Mouse (Mus musculus) neural tube, embryonic 13.5 days (tissue): Measurements from ENCODE around the gene Aspn. TPM values are rescaled to one million over a fixed set of nuclear protein-coding genes. Genes with fewer than 3 reads are reported as not detected.

Experiments
- ATAC-seq: fragments of 200-750 bp; cut with Nextera tagmentation; 2 replicates; pipeline ENCODE4 v1.8.0; 2017; ENCODE audit warnings: low read depth, mild to moderate bottlenecking, moderate TSS enrichment, moderate library complexity
- H3K27ac ChIP-seq: fragments of 300-500 bp; sonication (generic); replicated peaks from 2 replicates; pipeline ENCODE4 v1.5.1; 2015; ENCODE audit warnings: moderate library complexity, mild to moderate bottlenecking, inconsistent platforms
- H3K27me3 ChIP-seq: fragments of 300-500 bp; sonication (generic); 2 replicates; pipeline ENCODE4 v1.6.1; 2015; ENCODE audit warnings: mild to moderate bottlenecking, inconsistent platforms
- H3K36me3 ChIP-seq: fragments of 300-500 bp; sonication (generic); 2 replicates; pipeline ENCODE4 v1.6.1; 2015; ENCODE audit warnings: mild to moderate bottlenecking, inconsistent platforms
- H3K4me1 ChIP-seq: fragments of 300-500 bp; sonication (generic); replicated peaks from 2 replicates; pipeline ENCODE4 v1.6.1; 2015; ENCODE audit warnings: inconsistent platforms
- H3K4me2 ChIP-seq: fragments of 300-500 bp; sonication (generic); 2 replicates; pipeline ENCODE4 v1.6.1; 2015; ENCODE audit warnings: inconsistent platforms, mild to moderate bottlenecking, moderate library complexity
- H3K4me3 ChIP-seq: fragments of 300-500 bp; sonication (generic); 2 replicates; pipeline ENCODE4 v1.5.1; 2015; ENCODE audit warnings: mild to moderate bottlenecking, inconsistent platforms
- H3K9ac ChIP-seq: fragments of 300-500 bp; sonication (generic); 2 replicates; pipeline ENCODE4 v1.6.1; 2015; ENCODE audit warnings: moderate library complexity, mild to moderate bottlenecking, inconsistent platforms
- H3K9me3 ChIP-seq: fragments of 300-500 bp; sonication (generic); 2 replicates; pipeline ENCODE4 v1.6.1; 2016; ENCODE audit warnings: inconsistent platforms
- WGBS: fragments of 180-500 bp; shearing (Covaris S2); methylation state at CpG from one replicate; pipeline ENCODE4 v1.1.7; 2015; 5-methylcytosine and 5-hydroxymethylcytosine counted together
- polyA plus RNA-seq: library from polyadenylated mRNA; unstranded; fragments of >200 nt; fragmentation: Nextera tagmentation; extraction: Ambion mirVana; gene quantifications from 2 replicates; pipeline ENCODE4 v1.2.1, GENCODE M21; 2015

Aspn gene
- polyA plus RNA-seq, 1 experiment from 2014 or later = 2.2 TPM

DNA sequence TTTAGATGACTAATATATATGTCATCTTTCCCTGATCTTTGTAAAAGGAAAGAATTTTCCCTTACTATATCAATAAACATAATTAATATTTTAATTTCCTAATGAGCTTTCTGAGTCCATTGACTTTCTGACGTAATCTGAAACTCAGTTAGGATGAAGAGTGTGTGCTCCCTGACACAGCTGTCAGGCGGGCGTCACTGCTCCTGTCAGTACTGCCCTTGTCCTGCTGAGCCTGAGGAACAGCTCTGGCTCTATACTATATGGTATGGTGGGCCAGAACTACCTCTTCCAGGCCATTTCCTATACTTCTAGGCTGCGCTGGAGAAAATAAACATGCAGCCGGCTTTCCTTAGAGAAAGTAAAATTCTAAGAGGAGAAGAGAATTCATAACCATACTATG, 10.3 kb downstream of the Aspn start:
- H3K36me3 ChIP-seq = no peaks in the 10 kb centered on the region
- no peak overlapping the region for H3K9ac ChIP-seq
- H3K4me3 ChIP-seq = no peak overlapping the region
- H3K27ac ChIP-seq = no peak overlapping the region
- H3K4me1 ChIP-seq = no peaks in the 10 kb centered on the region
- H3K9me3 ChIP-seq = no peaks in the 10 kb centered on the region
- 84% methylated on average over 5 of the region's 5 CpGs for WGBS
- no peak for ATAC-seq
- no peaks in the 10 kb centered on the region for H3K27me3 ChIP-seq
- no peak overlapping the region for H3K4me2 ChIP-seq

DNA sequence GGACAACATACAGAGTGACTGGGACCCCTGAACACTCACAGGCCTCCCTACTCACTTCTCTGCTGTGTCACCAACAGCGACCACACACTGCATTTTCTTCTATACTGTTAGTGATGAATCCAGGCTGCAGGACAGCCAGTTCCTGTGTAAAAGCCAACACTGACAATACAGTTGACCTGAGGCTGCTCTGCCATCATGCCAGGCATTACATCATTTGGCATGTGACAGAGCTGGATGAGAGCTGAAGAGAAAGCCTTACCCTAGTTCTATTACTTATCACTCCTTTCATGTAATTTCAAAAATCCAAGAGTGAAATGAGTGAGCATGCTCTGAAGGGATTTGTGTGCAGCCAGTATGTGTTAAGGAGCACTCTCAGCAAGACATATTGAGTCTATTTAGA, 12.0 kb downstream of the Aspn start:
- no peak overlapping the region for H3K4me3 ChIP-seq
- H3K9ac ChIP-seq = no peak overlapping the region
- no peak overlapping the region for H3K4me2 ChIP-seq
- H3K4me1 ChIP-seq = no peaks in the 10 kb centered on the region
- no peaks in the 10 kb centered on the region for H3K36me3 ChIP-seq
- no peak for ATAC-seq
- 94% methylated on average over 1 of the region's 1 CpGs for WGBS
- H3K9me3 ChIP-seq = no peaks in the 10 kb centered on the region
- H3K27ac ChIP-seq = no peak overlapping the region
- no peaks in the 10 kb centered on the region for H3K27me3 ChIP-seq

DNA sequence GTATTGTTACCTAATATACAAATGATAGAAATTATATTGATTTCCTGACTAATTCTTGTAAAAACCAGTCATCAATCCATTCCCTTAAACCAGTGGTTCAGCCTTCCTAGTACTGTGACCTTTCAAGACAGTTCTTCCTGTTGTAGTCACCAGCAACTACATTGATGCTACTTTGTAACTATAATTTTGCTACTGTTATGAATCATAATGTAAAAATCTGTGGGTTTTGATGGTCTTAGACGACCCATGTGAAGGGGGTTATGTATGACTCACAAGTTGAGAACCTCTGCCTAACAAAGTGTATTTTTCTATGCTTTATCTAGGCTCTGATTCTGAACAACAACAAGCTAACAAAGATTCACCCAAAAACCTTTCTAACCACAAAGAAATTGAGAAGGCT, 12.7 kb downstream of the Aspn start:
- Histone ChIP-seq H3K4me3 (no peak overlapping the region), H3K9ac (no peak overlapping the region), H3K9me3 (no peaks in the 10 kb centered on the region), H3K27ac (no peak overlapping the region), H3K27me3 (no peaks in the 10 kb centered on the region), H3K36me3 (no peaks in the 10 kb centered on the region), H3K4me1 (no peaks in the 10 kb centered on the region), H3K4me2 (no peak overlapping the region)
- ATAC-seq = no peak
- WGBS = 79% methylated on average over 1 of the region's 1 CpGs

DNA sequence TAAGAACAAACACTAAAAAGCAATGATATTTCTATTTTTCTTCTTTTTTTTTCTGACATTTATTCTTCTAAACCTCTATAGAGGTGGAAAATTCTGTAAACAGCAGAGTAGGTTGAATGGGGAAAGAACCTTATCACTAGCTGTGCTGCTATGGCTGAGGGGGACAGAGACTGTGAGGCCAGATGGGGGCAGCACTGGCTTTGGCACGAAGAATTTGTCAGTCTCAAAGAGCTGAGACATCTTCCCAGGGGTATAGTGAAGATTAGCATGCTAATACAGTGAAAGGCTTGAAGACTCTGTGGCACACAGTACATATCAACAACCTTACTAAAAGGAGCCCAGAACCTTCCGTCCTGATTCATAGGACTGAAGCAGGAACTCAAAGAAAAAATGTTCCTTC, 14.9 kb downstream of the Aspn start:
- Histone ChIP-seq H3K9ac (no peak overlapping the region), H3K27me3 (no peaks in the 10 kb centered on the region), H3K9me3 (no peaks in the 10 kb centered on the region), H3K27ac (no peak overlapping the region), H3K4me1 (no peaks in the 10 kb centered on the region), H3K36me3 (no peaks in the 10 kb centered on the region), H3K4me2 (no peak overlapping the region), H3K4me3 (no peak overlapping the region)
- 47% methylated on average over 2 of the region's 2 CpGs for whole genome bisulfite sequencing
- ATAC-seq = no peak

DNA sequence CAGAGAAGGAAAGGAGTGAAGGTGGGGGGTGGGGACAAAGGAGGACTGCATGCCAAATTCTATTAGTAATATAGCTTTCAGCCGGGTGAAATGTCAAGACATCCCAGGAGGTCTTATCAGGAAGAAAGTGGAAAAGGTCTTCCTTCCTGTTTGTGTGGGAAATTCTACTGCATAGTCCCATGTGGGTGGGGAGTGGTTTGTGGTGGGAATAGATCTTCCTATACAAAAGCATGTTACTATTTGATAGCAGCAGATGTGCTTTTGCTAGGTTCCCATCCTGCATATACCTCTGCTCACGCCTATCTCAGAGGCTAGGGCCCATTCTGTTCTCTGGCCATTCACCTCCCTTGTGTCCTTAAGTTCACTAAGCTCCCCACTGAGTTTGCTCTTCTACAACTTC, 16.6 kb downstream of the Aspn start:
- Histone ChIP-seq H3K4me1 (no peaks in the 10 kb centered on the region), H3K4me3 (no peak overlapping the region), H3K36me3 (no peaks in the 10 kb centered on the region), H3K4me2 (no peak overlapping the region), H3K9me3 (no peaks in the 10 kb centered on the region), H3K27ac (no peak overlapping the region), H3K9ac (no peak overlapping the region), H3K27me3 (no peaks in the 10 kb centered on the region)
- WGBS = 73% methylated on average over 2 of the region's 2 CpGs
- ATAC-seq = no peak

DNA sequence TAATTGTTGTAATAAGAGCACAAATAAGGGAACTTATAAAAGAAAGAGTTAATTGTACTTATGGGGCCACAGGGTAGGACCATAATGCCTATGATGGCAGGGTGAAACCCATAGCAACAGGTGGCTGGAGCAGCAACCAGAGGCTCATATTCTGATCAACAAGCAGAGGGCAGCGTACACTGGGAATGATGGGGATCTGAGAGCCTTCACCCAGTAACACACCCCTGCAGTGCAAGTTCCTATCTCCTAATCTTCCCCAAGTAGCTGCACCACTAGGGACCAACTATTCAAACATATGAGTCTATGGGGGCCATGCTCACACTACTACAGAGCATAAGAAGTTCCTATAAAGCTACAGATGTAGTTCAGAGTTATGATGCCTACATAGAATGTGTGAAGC, 20.1 kb downstream of the Aspn start:
- WGBS = 82% methylated on average over 1 of the region's 1 CpGs
- H3K9me3 ChIP-seq = no peaks in the 10 kb centered on the region
- H3K4me3 ChIP-seq = no peak overlapping the region
- H3K36me3 ChIP-seq = no peaks in the 10 kb centered on the region
- ATAC-seq = no peak
- no peak overlapping the region for H3K4me2 ChIP-seq
- no peaks in the 10 kb centered on the region for H3K4me1 ChIP-seq
- no peak overlapping the region for H3K27ac ChIP-seq
- no peaks in the 10 kb centered on the region for H3K27me3 ChIP-seq
- no peak overlapping the region for H3K9ac ChIP-seq

DNA sequence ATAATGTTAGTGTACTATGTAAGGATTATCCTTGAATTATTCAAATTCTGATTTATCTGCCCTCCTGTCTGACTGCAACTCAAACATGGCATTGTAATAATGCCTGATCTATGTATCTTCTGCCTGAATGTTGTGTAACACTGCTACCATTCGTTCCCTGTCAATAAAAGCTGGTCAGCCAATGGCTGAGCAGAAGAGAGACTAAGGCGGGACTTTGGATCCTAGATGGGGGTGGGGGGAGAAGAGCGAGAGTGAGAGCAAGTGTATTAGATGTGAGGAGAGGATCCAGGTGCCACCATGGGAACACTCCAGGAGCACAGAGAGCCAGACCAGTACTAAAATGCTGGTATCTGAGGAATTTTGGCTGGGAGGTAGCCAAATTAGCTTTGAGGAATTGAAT, 26.1 kb downstream of the Aspn start:
- Histone ChIP-seq H3K36me3 (no peaks in the 10 kb centered on the region), H3K4me1 (no peaks in the 10 kb centered on the region), H3K9ac (no peak overlapping the region), H3K4me3 (no peak overlapping the region), H3K27me3 (no peaks in the 10 kb centered on the region), H3K9me3 (no peaks in the 10 kb centered on the region), H3K27ac (no peak overlapping the region), H3K4me2 (no peak overlapping the region)
- ATAC-seq = no peak
- WGBS = 70% methylated on average over 3 of the region's 3 CpGs

DNA sequence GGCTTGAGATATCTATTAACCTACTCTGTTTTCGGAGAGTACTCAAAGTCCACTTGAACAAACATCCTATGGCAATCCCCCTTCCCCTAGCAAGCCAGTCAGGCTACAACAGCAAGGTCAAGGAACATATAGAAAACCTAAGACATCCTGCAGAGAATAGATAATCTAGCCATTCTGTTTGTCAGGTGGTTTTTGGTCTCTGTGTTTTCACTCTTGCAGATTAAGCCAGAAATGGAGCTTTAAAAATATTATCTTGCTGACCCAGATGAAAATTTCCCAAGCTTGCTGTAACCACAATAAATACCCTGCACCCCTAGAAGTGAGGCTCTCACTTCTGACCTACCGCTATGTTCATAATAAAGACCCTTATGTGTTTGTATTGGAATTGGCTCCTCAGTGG, 27.2 kb downstream of the Aspn start:
- no peak overlapping the region for H3K9ac ChIP-seq
- ATAC-seq = no peak

DNA sequence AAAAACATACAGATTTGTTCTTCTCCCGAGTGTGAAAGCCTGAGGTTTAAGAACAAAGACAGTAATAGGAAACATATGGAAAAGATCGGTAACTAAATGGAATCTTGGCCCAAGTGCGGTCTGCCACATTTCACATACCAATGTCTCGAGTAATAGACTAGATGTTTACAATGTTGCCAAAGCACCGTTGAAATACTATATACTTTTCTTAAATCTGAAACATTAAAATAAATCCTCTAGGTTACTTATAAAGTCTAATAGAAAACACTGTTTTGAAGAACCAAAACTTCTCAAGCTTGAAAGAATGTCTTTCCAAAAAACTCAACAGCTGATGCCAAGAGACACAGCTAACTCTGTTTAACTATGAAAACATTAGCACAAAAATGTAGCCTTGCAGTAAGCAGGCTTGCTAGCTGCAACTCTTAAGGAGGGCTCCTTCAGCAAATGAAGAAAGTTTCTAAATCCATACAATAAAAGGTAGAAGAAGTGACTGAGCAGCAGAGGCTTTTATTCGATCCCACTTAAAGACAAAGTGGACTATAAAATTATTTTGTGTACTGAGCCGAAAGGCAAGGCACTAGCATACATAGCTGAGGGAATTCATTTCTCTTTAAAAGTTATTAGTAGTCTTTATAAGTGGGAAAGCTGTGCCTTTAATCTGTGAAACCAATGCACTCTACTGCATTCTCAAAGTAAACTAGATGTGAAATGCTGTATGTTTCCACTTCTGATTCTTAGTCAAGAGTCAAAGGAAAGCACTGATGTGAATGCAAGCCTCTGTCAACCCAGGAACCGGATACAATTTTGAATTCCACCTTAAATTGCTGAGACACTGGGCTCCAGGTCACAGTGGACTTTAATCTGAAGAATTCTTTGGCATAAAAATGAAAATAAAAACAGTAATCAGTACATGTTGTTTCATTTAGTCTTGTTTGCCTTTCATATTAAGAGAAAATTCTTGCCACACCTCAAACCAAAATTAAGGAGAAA, 37.6 kb downstream of the Aspn start, which contains the start of gene Omd:
Gene Omd, plus strand, starts transcription at position 922 of the 990 bp plus-strand sequence.
- no peaks in the 10 kb centered on the region for H3K9me3 ChIP-seq
- no peaks in the 10 kb centered on the region for H3K4me1 ChIP-seq
- 85% methylated on average over 8 of the region's 8 CpGs for WGBS
- no peak within 1 kb of the TSS for H3K4me2 ChIP-seq
- H3K9ac ChIP-seq = no peak within 1 kb of the TSS
- H3K36me3 ChIP-seq = no peaks in the 10 kb centered on the region
- H3K27me3 ChIP-seq = no peaks in the 10 kb centered on the region
- no peak within 1 kb of the TSS for H3K4me3 ChIP-seq
- no peak within 1 kb of the TSS for H3K27ac ChIP-seq
- ATAC-seq = no peak

More for the DNA sequence above, 27.2 kb downstream of the Aspn start:
- H3K36me3 ChIP-seq = no peaks in the 10 kb centered on the region
- H3K4me2 ChIP-seq = no peak overlapping the region
- no peaks in the 10 kb centered on the region for H3K4me1 ChIP-seq
- no peak overlapping the region for H3K27ac ChIP-seq
- no peaks in the 10 kb centered on the region for H3K27me3 ChIP-seq
- H3K9me3 ChIP-seq = no peaks in the 10 kb centered on the region
- WGBS = 83% methylated on average over 2 of the region's 2 CpGs
- H3K4me3 ChIP-seq = no peak overlapping the region

DNA sequence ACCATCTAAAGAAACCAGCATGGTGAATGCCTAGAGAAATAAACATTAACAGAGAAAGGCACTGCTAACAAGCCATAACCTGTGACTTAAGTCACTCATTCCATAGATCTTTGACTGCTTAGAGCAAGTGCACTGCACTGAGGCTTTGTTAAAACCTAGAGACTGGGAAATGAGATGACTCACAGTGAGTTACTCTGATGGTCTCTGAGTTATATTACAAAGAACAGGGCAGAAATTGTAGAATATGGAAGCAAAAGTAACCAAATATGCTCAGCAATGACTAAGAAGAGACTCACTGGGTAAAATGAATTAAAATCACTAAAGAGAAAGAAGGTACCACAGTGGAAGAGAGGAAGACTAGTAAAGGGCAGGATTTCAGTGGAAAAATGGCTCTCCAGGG, 39.6 kb downstream of the Aspn start:
- Histone ChIP-seq H3K36me3 (no peaks in the 10 kb centered on the region), H3K27ac (no peak overlapping the region), H3K9me3 (no peaks in the 10 kb centered on the region), H3K4me1 (no peaks in the 10 kb centered on the region), H3K4me2 (no peak overlapping the region), H3K27me3 (no peaks in the 10 kb centered on the region), H3K4me3 (no peak overlapping the region), H3K9ac (no peak overlapping the region)
- no peak for ATAC-seq

DNA sequence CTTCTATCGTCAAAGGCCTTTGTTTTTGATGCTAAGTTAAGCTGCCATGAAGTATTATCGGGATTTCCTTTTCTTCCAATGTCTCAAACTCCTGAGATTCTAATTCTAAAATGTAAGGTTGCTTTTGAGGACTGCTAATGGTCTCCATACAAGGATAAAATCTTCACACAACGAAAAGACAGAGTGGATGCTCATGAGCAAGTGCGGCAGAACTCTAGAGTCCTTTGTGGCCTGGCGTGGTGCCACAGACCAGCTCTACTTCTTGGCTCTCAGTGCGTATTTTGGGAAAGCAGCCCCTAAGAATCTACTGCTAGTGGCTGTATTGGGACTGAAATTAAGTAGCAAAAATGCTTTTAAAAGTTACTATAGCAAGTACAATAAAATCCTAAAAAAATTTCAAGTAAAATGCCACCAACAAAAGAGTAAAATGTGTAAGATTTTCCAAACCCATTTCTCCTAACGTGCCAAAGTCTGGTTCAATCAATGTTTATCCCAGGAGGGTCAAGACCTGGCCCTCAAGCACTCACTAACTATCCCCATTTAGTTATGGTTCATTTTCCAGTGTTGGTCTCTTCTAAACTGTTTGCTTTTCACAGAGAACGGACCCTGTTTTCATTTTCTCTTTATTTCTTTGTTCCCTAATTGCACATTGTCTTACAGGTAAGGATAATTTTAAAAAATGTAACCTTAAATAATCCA, 40.2 kb downstream of the Aspn start:
- Histone ChIP-seq H3K36me3 (no peaks in the 10 kb centered on the region), H3K9me3 (no peaks in the 10 kb centered on the region), H3K4me1 (no peaks in the 10 kb centered on the region), H3K4me3 (no peak overlapping the region), H3K27ac (no peak overlapping the region), H3K27me3 (no peaks in the 10 kb centered on the region), H3K9ac (no peak overlapping the region), H3K4me2 (no peak overlapping the region)
- WGBS = 81% methylated on average over 8 of the region's 8 CpGs
- no peak for ATAC-seq

DNA sequence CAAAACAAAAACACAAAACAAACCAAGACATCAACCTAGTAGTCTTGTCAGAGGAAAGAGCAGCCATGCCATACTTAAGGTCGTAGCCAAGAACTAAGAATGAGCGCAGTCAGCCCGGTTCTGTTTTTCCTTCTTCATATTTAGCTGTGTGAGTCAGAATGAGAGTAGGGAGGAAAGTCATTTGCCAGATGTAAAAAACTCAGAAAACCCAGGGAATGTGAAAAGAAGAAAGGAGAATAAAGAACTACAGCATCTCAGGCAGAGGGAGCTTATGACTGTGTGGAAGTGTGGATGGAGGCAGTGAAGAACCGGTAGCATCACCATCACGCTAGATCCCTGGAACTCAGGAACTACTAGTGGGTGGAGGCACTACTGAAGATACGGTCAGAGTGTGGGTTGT, 41.8 kb downstream of the Aspn start:
- ATAC-seq = no peak
- Histone ChIP-seq H3K36me3 (no peaks in the 10 kb centered on the region), H3K9me3 (no peaks in the 10 kb centered on the region), H3K27ac (no peak overlapping the region), H3K4me3 (no peak overlapping the region), H3K27me3 (no peaks in the 10 kb centered on the region), H3K4me2 (no peak overlapping the region), H3K9ac (no peak overlapping the region), H3K4me1 (no peaks in the 10 kb centered on the region)
- 95% methylated on average over 6 of the region's 6 CpGs for WGBS
